Mouse (Mus musculus): ENCODE data around the gene Bcl2l11.

DNA sequence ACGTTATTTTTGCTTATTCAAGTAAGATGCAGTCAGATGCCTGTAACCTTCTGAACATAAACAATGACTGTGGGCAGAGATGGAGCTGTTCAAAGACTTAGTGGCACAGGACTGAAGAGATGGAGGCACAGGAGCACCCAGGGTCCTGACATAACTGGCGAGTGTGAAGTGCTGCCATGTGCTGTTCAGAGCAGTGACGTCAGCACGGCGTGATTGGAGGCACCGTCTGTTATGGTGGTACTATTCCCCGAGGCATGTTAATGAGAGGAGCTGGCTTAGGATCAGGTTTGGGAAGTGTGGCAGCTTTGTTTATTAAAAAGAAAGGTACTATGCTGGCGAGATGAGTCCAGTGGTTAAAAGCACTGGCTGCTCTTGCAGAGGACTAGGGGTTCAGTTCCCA, 13.1 kb downstream of the Bcl2l11 start:
- TF ChIP-seq CTCF (conservative IDR thresholded peaks at IDR 0.05; ENCODE audit: insufficient read depth, insufficient read length, low read depth, low read length) (no peak), POLR2A (IDR thresholded peaks at IDR 0.05; ENCODE audit: low read depth, low read length) (no peak)

All from kidney, adult 2 months (tissue).